Mouse (Mus musculus) cerebellum, adult 11 months (tissue): Measurements from ENCODE around the gene Foxk1.
A peak's percentile ranks its signal among the peaks of the same experiment; 100 is the strongest.

Experiments used
- DNase-seq: peaks from one replicate; pipeline ENCODE4 v3.0.0; 2022

Foxk1 gene

DNA sequence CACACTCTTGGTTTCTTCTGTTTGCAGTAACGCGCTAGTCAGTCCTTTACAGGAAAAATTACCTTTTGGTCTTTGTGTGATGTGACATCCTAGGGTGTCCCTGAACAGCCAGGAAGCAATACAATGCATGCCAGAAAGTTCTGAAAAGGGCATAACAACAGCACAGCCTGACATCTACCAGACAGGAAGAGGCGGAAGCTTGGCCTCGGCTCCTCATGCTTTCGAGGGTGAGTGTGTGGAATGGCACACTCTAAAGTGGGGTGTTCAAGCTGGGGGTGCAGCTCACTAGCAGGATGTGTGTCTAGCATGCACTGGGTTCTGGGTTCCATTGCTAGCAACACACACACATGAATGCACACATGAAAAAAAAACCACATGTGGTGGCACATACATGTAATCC is 9.6 kb upstream of the Foxk1 start:
- DNase-seq = no peak

GRCm38 (mm10) chr5:142394602-142395252 is 6.6 kb upstream of the Foxk1 start:
- no peak for DNase-seq

- no peak for DNase-seq
Measured at GRCm38 (mm10) chr5:142395909-142396308, 5.4 kb upstream of the Foxk1 start.

DNA sequence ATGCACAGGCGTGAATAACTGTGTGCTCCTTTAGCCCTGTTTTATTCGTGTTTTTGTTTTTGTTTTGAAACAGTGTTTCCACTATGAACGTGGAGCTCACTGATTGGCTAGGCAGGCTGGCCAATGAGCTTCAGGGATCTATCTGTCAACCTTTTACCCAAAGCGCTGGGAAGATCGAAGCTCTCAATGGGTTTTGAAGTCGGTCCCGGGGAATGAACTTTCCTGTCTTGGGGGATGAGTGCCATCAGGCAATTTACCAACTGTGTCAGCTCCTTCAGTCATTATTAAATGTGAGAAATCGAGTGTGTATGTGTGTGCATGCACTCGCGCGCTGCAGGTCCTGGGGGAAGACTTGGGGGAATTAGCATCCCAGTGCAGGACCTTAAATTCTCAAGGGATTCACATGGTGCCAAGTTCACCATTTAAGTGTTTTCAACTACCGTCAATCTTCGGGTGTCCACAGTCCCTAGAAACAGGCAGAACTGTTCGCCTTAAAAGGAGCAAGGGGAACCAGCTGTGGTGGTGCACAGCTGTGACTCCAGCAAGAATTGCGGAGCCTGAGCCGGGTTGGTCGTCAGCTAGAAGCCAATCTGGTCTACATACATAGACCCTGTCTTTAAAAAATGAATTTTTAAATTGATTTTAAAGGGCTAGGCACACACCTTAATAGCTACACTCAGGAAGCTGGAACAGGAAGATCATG is 965 bp upstream of the Foxk1 start:
- no peak for DNase-seq

DNA sequence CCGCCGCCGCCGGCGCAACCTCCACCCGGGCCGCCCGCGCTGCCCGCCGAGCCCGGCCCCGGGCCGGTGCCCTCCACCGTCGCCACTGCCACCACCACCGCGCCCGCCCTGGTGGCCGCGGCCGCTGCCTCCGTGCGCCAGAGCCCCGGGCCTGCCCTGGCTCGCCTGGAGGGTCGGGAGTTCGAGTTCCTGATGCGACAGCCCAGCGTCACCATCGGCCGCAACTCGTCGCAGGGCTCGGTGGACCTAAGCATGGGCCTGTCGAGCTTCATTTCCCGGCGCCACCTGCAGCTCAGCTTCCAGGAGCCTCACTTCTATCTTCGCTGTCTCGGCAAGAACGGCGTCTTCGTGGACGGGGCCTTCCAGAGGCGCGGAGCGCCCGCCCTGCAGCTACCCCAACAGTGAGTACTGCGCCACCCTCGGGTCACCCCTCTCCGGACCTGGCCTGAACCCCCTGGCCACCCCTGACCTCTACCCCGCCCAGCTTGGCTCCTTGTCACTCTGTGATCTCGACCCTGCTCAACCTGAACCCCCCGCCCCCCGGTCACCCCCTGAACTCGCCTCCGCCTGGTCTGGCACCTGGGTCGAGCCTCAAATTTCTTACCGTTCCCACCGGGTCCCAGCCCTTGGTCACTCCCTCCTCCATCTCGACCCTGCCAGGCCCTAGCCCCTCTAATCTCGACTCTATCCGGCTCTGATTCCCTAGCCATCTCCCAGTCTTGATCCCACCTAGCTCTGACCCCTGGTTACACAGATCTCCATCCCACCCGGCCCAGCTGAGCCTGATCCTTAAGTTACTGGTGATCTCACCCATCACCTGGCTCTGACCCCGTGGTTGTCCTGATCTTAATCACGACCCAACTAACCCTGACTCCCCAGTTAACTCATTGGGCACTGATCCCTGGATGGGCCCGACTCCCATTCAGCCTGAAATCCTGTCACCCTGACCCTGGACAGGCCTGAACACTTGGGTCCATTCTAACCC is 636 bp downstream of the Foxk1 start:
- peak; percentile 41 for DNase-seq

GRCm38 (mm10) chr5:142403694-142404093 is 2.4 kb downstream of the Foxk1 start:
- no peak for DNase-seq

GRCm38 (mm10) chr5:142404307-142404706 is 3.0 kb downstream of the Foxk1 start:
- DNase-seq = no peak

DNA sequence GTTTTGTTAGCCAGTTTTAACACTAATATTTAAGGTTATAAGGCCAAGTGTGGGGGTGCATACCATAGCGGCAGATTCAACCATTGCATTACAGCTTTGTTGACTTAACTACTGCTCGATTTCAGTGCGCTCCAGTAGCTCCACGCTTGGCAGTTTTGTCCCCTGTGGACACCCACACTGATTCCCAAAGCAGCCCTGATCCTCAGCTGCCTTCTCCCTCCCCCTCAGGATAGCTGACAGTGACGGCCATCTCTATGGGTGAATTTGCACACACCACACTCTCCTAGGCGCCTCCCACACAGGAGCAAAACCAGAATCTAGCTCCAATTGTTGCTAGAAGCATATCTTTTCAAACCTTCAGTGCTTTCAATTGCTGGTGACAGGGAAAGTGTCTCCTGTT is 4.1 kb downstream of the Foxk1 start:
- no peak for DNase-seq

GRCm38 (mm10) chr5:142406401-142406800 is 5.1 kb downstream of the Foxk1 start:
- DNase-seq = no peak

DNA sequence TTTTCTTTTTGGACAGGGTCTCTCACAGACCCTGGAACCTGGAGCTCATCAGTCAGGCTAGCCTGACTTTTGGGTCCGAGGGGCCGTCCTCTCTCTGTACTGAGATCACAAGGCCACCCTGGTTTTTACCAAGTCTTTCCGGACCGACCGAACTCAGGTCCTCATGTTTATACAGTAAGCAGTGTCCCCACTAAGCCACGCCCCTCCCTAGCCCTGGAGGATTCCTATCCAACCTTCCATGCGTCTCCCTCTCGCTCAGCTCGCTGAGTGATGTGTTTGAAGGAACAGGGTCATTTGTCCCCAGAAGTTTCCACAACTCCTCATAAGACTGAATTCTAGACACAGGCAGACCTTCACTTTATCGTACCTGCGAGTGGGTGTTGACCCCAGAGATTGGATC is 5.6 kb downstream of the Foxk1 start:
- no peak for DNase-seq

DNA sequence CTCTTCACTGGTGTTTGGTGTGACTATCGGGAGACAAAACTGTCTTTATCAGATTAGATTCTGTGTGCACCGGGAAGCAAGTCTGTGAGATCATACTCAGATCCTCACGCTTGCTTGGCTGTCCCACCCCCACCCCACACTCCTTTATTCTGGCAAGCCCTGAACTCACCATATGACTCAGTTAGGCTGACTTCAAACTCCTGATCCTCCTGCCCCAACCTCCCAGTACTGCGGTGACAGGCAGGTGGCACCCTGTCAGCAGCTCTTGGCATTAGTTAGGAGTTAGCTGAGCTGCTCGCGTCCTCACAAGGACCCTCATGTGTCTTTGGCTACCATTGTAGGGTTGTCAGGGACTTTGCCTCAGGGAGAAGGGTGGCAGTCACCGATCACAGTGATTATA is 6.1 kb downstream of the Foxk1 start:
- DNase-seq = no peak

GRCm38 (mm10) chr5:142409169-142409568 is 7.9 kb downstream of the Foxk1 start:
- DNase-seq = no peak

DNA sequence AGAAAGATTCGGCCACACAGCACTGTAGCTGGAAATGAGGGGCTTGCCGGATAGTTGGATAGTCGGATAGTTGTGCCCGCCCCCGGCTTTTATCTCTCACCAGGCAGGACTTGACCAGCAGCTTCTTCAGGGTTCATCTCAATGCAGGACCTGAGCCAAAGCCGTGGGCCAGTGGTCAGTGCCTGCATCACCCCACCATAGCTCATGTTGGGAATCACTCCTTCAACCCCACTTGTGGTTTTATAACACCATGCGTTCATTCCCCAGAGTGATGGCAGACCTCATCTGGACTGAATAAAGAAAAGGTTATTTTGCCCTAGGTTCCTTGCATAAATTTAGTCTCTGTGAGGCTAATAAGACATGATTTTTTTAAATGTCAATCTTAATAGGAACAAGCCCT is 9.1 kb downstream of the Foxk1 start:
- DNase-seq = no peak

DNA sequence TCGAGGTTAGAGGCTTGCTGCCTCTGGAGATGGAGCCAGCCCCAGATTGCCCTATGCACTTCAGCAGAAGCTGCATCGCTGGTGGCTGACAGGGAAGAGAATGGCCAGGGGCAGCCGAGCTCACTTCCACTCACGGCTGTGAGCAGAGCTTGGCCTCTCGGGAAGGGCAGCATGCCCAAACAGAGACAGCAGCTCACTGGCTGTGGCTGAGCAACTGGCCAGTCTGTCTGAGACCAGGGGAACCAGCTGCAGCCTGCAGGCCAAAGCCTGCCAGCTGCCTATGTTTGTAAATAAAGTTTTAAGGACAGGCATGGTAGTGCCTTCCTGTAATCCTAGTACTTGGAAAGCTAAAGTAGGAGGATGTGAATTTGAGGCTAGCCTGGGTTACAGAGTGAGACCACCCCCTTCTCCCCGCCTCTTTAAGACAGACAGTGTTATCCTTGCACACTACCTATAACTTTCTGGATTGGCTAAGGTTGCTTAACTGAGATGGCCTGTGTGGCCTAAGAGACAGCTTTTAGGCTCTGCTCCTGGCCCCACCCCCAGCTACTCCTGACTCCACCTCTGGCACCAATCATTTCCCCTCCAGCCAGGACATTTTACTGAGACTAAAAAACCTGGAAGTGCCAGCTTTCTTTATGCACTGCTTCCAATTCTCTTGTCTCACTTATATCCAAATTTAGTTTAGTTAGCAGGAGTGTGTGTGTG is 11.5 kb downstream of the Foxk1 start:
- DNase-seq = no peak

- no peak for DNase-seq
Measured at GRCm38 (mm10) chr5:142413723-142414445, 12.6 kb downstream of the Foxk1 start.

GRCm38 (mm10) chr5:142415401-142415800 is 14.1 kb downstream of the Foxk1 start:
- no peak for DNase-seq

- no peak for DNase-seq
Measured at GRCm38 (mm10) chr5:142416070-142416775, 14.9 kb downstream of the Foxk1 start.

- no peak for DNase-seq
Measured at GRCm38 (mm10) chr5:142417104-142417503, 15.8 kb downstream of the Foxk1 start.

DNA sequence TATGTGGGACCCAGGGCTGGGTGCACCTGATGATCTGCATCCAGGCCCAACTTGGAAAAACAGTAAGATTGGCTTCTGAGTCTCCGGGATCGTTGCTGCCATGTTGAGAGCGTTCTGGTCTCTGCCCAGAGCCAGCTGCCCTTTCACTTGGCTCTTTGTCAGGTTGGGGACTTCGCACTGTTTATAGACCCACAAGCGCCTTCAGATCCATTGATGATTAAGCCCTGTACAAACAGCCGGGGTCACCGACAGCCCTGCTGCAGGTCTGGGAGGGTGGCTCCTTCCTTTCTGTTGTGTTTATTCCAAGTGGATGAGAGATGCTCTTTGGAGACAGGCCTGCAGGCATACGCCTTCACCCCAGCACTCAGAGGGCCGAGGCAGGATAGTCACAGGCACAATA is 16.6 kb downstream of the Foxk1 start:
- DNase-seq = no peak

GRCm38 (mm10) chr5:142418419-142418818 is 17.1 kb downstream of the Foxk1 start:
- DNase-seq = no peak

DNA sequence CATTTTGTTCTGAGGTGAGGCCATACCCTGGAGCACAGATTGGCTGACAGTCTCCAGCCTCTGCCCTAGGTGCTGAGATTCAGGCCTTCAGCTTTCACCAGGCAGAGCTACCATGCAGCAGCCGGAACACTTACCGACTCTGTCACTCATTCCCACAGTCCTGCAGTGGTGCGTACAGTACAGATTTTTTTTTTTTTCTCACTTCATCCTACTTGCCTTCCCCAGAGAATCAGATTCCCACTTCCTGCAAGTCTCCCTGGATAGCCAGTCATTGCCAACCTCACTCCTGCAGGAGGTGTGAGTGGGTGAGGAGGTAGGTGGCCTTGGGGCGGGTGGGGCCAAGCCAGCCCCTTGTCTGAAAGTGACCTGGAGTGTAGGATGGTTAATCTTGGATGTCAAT is 19.0 kb downstream of the Foxk1 start:
- DNase-seq = no peak

GRCm38 (mm10) chr5:142420920-142421319 is 19.6 kb downstream of the Foxk1 start:
- DNase-seq = no peak
